Mouse (Mus musculus): Measurements from ENCODE around the gene Liph.
"Not testable (repeated sequence)": the region's sequence is repeated elsewhere in the genome, so short reads cannot be mapped to it uniquely, and the experiment has no call there.

Liph gene

DNA sequence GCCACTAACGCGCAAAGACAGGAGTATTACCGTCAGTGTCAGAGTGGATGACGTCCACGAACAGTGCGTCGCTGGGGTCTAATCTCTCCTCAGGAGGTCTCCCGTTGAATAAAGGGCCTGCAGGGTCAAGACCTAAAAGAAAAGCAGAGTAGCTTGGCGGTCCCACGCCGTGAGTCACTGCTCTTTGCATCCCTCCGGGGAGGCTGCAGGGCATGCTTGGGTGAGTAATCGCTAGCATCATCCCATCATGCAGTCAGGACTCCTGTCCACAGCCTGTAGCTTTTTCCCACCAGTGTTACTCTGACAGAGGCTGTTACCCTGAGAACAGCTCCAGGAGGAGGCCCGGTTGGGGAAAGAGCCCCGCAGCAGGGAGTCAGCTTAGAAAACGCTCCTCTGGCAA, 19.3 kb downstream of the Liph start:
- DNase-seq (ENCODE audit: low spot score), result no peak

DNA sequence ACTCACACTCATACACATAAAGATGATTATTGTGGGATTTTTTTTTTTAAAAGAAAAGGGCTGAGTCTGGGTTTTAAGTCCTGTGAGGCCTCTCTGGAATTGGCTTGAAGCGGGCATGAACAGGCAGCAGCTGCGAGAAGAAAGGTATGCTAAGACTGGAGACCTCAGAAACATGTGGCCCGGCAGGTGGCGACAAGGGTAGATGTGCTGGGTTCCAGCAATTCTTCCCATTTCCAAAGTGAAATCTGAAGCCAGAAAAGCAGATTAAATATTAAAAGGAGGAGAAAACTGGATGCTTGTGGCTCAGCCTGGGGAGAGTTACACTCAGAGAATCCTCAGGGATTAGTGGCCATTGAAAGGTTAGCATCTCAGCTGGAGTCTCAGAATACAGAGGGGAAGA, 24.0 kb downstream of the Liph start:
- no peak for DNase-seq (ENCODE audit: low spot score)

DNA sequence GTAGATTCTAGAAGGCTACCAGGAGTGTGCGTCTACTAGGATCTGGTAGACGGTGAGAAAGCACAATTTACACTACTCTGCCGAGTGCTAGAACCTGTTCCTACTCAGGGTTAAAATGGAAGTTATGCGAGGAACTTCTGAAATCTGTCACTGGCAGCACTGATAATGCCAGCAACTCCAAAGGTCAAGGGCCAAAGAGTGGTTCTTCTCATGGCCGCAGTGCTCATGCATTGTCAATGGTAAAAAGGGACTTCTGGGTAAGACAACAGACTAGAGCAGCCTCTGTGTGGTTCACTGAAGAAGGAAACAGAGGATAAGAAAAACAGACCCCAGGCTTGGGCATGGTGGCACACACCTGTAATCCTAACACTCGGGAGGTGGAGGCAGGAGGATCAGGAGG, 24.9 kb downstream of the Liph start:
- DNase-seq (ENCODE audit: low spot score), result no peak

DNA sequence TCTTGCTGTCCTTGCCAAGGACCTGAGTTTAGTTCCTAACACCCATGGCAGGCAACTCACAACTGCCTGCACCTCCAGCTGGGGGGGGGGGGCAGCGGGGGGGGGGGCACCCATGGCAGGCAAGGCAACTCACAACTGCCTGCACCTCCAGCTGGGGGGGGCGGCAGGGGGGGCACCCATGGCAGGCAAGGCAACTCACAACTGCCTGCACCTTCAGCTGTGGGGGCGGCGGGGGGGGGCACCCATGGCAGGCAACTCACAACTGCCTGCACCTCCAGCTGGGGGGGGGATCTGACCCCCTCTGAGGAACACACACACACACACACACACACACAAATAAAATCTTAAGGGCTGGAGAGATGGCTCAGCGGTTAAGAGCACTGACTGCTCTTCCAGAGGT, 25.6 kb downstream of the Liph start:
- no peak for DNase-seq (ENCODE audit: low spot score)

DNA sequence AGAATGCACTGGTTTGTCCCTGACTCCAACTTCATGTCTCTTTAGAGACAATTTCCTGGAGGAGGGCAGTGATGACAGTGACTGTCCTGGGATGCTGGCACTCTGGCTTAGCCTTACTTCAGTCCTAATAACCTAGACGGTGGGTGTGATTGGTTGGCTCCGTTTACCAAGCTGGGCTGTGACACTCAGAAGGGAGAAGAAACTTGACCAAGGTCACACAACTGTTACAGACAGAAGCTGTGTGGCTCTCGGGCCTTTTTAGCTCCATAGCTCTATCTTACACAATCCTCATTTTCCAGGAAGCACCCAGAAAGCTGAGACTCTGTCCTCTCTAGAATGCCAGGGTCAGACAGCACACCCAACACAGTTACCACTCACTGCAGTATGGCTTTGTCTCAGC, 29.9 kb downstream of the Liph start:
- DNase-seq (ENCODE audit: low spot score), result no peak

DNA sequence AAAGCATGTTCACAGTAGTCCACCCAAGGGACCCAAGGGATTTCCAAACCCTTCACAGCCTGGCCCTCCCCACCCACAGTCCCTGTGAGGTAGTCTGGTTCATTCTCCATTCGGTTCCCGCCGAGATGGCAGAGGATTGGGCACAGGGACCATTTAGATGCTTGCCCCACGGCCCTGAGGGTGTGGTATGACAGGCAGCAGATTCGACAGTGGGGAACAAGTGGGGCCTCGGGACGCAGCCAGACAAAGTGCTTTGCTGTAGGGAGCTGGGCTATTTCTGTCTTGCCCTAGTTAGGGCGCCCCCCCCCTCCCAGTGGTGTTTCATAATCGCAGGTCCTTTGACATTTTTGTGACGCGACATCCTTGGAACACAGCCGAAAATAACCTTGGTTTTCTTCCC, 39.9 kb downstream of the Liph start:
- DNase-seq (ENCODE audit: low spot score), result no peak

DNA sequence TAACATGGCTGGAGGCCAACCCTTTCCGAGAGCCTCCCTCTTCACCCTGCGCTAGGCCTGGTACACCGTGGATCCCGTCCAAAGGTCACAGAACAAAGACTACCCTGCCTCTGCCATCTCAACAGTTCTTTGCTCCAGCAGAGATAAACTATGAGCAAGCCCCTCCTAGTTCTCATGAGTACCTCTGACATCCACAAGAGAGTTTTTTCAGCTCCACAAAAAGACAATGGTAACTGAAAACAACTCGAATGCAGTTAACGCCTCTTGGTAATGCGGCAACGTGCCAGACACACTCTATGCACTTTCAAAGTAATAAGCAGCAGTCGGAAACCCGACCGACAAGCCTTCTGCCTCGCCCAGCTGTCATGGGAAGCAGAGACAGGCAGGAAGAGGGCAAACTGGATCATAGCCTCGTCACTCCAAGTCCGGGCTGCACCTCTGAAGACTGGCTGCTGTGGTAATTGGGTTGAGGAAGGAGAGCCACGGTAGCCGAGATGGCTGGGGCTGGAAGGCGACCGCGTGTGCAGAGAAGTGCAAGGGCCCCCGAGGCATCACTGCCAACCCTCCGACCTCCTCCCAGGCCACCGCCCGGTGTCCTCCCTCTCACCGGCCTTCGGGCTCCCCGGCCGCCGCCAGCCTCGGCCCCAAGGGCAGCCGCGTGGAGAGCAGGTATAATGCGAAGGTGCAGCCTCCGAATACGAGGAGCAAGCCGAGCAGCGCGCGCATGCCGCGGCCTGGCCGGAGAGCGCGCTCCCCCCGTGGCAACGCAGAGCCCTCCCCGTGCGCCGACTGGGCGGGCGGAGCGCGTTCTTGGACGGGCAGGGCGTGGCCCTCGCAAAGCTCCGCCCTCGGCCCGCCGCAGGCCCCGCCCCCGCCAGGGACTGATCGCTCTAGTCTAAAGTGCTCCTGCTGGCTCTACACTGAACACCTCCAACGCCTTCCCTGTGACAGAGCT, 48.4 kb downstream of the Liph start, which contains the start of gene Tmem41a:
Gene Tmem41a (minus strand): TSS at position 792 of the 955 bp plus-strand sequence.
- DNase-seq (ENCODE audit: low spot score), result peak; percentile 69

DNA sequence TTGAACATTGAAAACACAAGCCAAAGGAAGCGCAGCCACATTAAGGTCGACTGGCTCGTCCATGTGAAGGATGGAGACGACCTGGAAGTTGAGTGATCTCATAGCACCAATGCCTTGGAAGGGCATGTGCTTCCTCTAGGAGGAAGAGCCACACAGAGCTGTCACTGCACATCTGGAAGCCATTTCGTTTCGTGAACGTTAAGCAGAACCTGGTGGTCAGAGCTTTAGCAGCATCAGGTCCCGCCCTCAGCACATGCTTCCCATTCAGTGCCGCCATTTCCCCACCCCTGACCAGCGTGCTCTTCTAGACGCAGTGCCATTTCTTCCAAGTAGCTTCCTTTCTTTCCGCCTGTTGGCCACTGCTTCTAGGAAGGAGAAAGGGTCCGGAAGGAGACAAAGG, 67.0 kb downstream of the Liph start:
- DNase-seq (ENCODE audit: low spot score), result no peak

DNA sequence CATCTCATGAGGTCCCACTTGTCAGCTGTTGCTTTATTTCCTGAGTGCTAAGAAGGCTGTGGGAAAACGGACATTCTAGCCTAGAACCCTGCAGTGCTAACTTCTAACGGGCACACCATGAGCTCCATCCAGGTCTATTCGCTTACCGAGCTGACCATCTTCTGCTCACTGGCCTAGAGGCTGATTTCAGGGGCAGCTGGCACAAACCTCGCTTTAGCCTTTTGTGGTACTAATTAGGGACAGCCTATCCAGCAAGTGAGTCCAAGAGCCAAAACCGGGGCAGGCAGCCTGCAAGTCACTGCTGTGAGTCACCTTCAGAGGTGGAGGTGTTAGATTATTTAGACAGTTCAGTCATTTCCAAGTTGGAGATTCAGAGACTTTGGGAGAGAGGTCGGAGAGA, 78.8 kb downstream of the Liph start:
- DNase-seq (ENCODE audit: low spot score), result no peak

DNA sequence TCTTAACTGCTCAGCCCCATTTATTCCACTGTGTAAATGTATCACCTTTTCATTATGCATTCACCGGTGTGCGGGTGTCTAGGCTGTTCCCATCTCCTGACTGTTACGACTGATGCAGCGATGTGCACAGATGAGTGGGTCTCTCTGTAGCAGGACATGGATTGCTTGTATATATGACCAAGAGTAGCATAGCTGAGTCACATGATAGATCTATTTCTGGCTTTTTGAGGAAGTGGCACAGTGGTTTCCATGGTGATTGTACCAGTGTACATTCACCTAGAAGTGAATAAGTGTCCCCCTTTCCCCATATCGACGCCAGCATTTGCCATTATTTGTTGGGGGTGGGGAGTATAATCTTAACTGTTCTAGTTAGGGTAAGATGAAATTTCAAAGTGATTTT, 82.1 kb downstream of the Liph start:
- no peak for DNase-seq (ENCODE audit: low spot score)

DNA sequence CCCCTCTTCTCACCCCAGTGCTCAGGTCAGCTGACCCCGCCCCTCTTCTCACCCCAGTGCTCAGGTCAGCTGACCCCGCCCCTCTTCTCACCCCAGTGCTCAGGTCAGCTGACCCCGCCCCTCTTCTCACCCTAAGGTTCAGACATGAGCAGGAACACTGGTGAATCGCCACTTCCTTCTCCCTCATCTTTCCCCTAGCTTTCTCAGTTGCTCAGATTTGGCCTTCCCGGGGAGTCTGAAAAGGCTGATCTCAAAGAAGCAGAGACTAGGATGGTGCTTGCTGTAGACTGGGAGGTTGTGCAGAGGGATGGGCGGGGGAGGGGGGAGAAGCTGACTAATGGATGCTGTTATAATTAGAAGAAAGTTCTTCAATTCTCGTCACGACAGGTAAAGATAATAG, 86.6 kb downstream of the Liph start:
- not testable (repeated sequence) for DNase-seq (ENCODE audit: low spot score)

DNA sequence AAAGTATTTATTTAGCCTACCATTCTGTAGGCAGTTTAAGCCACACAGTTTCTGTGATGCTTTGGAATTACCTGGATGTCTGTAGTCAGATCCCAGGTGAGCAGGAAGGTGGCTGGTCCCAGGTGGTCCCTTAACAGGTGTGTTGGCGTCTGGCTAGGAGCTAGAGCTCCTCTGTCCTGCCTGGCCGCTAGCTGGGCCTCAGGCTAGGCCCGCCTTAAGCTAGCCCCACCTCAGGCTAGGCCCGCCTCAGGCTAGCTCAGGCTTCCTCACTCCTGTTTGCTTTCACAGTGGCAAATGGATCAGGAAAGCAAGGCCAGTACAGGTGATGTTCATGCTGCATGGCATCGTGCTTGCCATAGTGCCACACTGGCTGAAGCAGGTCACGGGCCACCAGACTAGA, 88.6 kb downstream of the Liph start:
- DNase-seq (ENCODE audit: low spot score), result no peak

DNA sequence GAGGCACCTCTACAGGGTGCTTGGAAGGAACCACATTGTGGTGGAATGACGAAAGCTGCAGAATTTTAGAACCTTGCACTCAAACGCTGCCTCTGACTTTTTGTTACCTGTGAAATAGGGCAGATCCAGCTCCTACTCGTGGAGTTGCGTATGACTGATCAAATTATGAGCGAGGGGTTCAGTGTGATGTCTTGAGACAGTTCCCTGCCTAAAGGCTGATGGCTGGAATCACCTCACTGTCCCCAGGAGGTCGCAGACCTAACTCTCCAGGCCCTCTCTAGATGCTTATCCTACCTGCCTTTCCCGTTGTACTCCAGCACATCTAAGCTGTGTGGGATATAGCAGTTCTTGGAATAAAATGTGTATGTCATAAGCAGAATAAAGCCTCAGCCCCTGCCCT, 89.5 kb downstream of the Liph start:
- no peak for DNase-seq (ENCODE audit: low spot score)

DNA sequence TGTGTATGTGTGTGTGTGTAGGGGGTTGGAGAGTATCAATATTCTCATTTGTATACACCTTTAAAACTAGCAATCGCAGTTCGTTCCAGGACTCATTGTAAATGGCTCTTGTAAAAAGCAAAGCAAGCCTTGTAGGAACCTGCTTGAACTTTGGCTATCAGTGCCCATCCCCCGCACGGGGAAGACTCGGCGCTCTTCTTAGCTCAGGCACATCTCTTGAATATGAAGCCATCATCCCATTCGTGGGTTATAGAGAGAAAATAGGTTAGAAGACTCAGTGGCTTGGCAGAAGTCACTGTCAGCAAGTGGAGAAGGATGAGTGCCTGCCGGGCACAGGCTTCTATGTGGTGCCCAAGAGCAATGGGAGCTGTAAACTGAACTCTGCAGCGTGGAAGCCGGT, 90.8 kb downstream of the Liph start:
- no peak for DNase-seq (ENCODE audit: low spot score)

All from ovary, postnatal 10 days (tissue).